Mouse (Mus musculus) brown adipose tissue, adult 24 weeks (tissue): ENCODE data around the gene Odf2. TPM values are rescaled to one million over a fixed set of nuclear protein-coding genes. Genes with fewer than 3 reads are reported as not detected.

Source experiments
- polyA plus RNA-seq: library from polyadenylated mRNA; stranded (reverse); fragments of >200 nt; gene quantifications from 2 replicates; pipeline ENCODE4 v1.2.4, GENCODE M21; 2012; ENCODE audit not compliant: missing spikeins, insufficient read depth, insufficient read length

Gene Odf2
- polyA plus RNA-seq, 1 experiment = 13.7 TPM

Other genes with a start within 250 kb of the Odf2 start
- gene Gm13420, start 137.5 kb upstream of the Odf2 start, polyA plus RNA-seq = not detected in 2 replicates
- gene Gm13547, start 129.9 kb upstream of the Odf2 start, polyA plus RNA-seq = not detected in 2 replicates
- 19.0 and 24.0 TPM in 2 replicates for gene Coq4, start 101.7 kb upstream of the Odf2 start, polyA plus RNA-seq
- 11.3 and 18.0 TPM in 2 replicates for gene Trub2, start 100.7 kb upstream of the Odf2 start, polyA plus RNA-seq
- gene Slc27a4, start 86.6 kb upstream of the Odf2 start, polyA plus RNA-seq = 8.0 and 8.5 TPM in 2 replicates
- gene Urm1, start 69.1 kb upstream of the Odf2 start, polyA plus RNA-seq = 15.8 and 34.2 TPM in 2 replicates
- gene Cercam, start 20.1 kb upstream of the Odf2 start, polyA plus RNA-seq = 3.1 and 3.5 TPM in 2 replicates
- 13.1 and 20.3 TPM in 2 replicates for gene Gle1, start 46.2 kb downstream of the Odf2 start, polyA plus RNA-seq
- gene Sptan1, start 76.3 kb downstream of the Odf2 start, polyA plus RNA-seq = 81.3 and 132 TPM in 2 replicates
- 6.2 and 6.6 TPM in 2 replicates for gene Wdr34, start 159.7 kb downstream of the Odf2 start, polyA plus RNA-seq
- 131 and 139 TPM in 2 replicates for gene Set, start 168.2 kb downstream of the Odf2 start, polyA plus RNA-seq
- 1.3 and 4.2 TPM in 2 replicates for gene Pkn3, start 188.5 kb downstream of the Odf2 start, polyA plus RNA-seq
- 3.8 and 5.7 TPM in 2 replicates for gene Zdhhc12, start 204.4 kb downstream of the Odf2 start, polyA plus RNA-seq
- gene Zer1, start 235.4 kb downstream of the Odf2 start, polyA plus RNA-seq = 19.2 and 23.8 TPM in 2 replicates
- gene Tbc1d13, start 244.5 kb downstream of the Odf2 start, polyA plus RNA-seq = 28.8 and 38.6 TPM in 2 replicates